Mouse (Mus musculus): ENCODE measurements around the gene Scube1. TPM values are rescaled to one million over a fixed set of nuclear protein-coding genes. Genes with fewer than 3 reads are reported as not detected.
A peak's percentile ranks its signal among the peaks of the same experiment; 100 is the strongest.

The Scube1 gene
- polyA plus RNA-seq, 1 experiment from 2014 or later: 33.6 TPM

GRCm38 (mm10) chr15:83601185-83601584 lies 123.6 kb downstream of the Scube1 start:
- ATAC-seq (ENCODE audit: insufficient number of reproducible peaks, insufficient read depth, low FRiP score, low TSS enrichment, low read depth): no peak
- no peaks in the 10 kb centered on the region for H3K27me3 ChIP-seq
- WGBS: 73% methylated on average over 4 of the region's 4 CpGs
- no peak overlapping the region for H3K9ac ChIP-seq (replicated peaks)
- H3K36me3 ChIP-seq: peaks cover 7% of the 10 kb centered on the region; the same call in 1 of the 2 replicates
- no peak overlapping the region for H3K4me2 ChIP-seq
- peaks cover 4% of the 10 kb centered on the region; the same call in 1 of the 2 replicates for H3K4me1 ChIP-seq (replicated peaks)
- no peak overlapping the region for H3K4me3 ChIP-seq (replicated peaks)
- no peaks in the 10 kb centered on the region for H3K9me3 ChIP-seq
- H3K27ac ChIP-seq: no peak overlapping the region

- no peak for ATAC-seq (ENCODE audit: insufficient number of reproducible peaks, insufficient read depth, low FRiP score, low TSS enrichment, low read depth)
Measured at GRCm38 (mm10) chr15:83596833-83597232, 128.0 kb downstream of the Scube1 start.

GRCm38 (mm10) chr15:83595364-83595711 lies 129.5 kb downstream of the Scube1 start:
- Histone ChIP-seq H3K4me3 (replicated peaks) (peak overlapping the region; percentile 76), H3K9me3 (no peaks in the 10 kb centered on the region), H3K9ac (replicated peaks) (0 out of 2 replicates have a peak overlapping the region, but pooled peaks have one; percentile 86), H3K27me3 (no peaks in the 10 kb centered on the region), H3K4me2 (peak overlapping the region; percentile 70), H3K4me1 (replicated peaks) (peaks cover 14% of the 10 kb centered on the region), H3K27ac (no peak overlapping the region), H3K36me3 (peaks cover 14% of the 10 kb centered on the region)
- WGBS: 31% methylated on average over 7 of the region's 7 CpGs
- no peak for ATAC-seq (ENCODE audit: insufficient number of reproducible peaks, insufficient read depth, low FRiP score, low TSS enrichment, low read depth)

More at GRCm38 (mm10) chr15:83596833-83597232, 128.0 kb downstream of the Scube1 start:
- H3K4me1 ChIP-seq (replicated peaks): peaks cover 14% of the 10 kb centered on the region
- H3K36me3 ChIP-seq: peaks cover 9% of the 10 kb centered on the region; the same call in 1 of the 2 replicates
- no peaks in the 10 kb centered on the region for H3K9me3 ChIP-seq
- H3K4me2 ChIP-seq: no peak overlapping the region
- H3K4me3 ChIP-seq (replicated peaks): no peak overlapping the region
- no peaks in the 10 kb centered on the region for H3K27me3 ChIP-seq
- WGBS: 87% methylated on average over 4 of the region's 4 CpGs
- H3K9ac ChIP-seq (replicated peaks): no peak overlapping the region
- no peak overlapping the region for H3K27ac ChIP-seq

GRCm38 (mm10) chr15:83594513-83595363 lies 130.1 kb downstream of the Scube1 start, which contains the start of gene Ttll12:
Gene Ttll12, minus strand, starts transcription at chr15:83595157.
- Histone ChIP-seq H3K9me3 (no peaks in the 10 kb centered on the region), H3K36me3 (peaks cover 19% of the 10 kb centered on the region), H3K4me2 (peak within 1 kb of the TSS; percentile 70), H3K27ac (peak within 1 kb of the TSS; percentile 76), H3K4me3 (replicated peaks) (peak within 1 kb of the TSS; percentile 76), H3K4me1 (replicated peaks) (peaks cover 14% of the 10 kb centered on the region), H3K9ac (replicated peaks) (peak within 1 kb of the TSS; percentile 86), H3K27me3 (no peaks in the 10 kb centered on the region)
- WGBS: under 1% methylated on average over 68 of the region's 68 CpGs
- ATAC-seq (ENCODE audit: insufficient number of reproducible peaks, insufficient read depth, low FRiP score, low TSS enrichment, low read depth): peak; percentile 85

- peak overlapping the region; percentile 76 for H3K4me3 ChIP-seq (replicated peaks)
- peaks cover 22% of the 10 kb centered on the region for H3K36me3 ChIP-seq
- peak overlapping the region; percentile 70 for H3K4me2 ChIP-seq
- peak overlapping the region; percentile 86 for H3K9ac ChIP-seq (replicated peaks)
- no peaks in the 10 kb centered on the region for H3K9me3 ChIP-seq
- H3K27me3 ChIP-seq: no peaks in the 10 kb centered on the region
- WGBS: 9% methylated on average over 19 of the region's 19 CpGs
- H3K4me1 ChIP-seq (replicated peaks): peaks cover 14% of the 10 kb centered on the region
- ATAC-seq (ENCODE audit: insufficient number of reproducible peaks, insufficient read depth, low FRiP score, low TSS enrichment, low read depth): peak; percentile 52; the same call in 1 of the 2 replicates
- H3K27ac ChIP-seq: peak overlapping the region; percentile 17; the same call in 1 of the 2 replicates
Measured at GRCm38 (mm10) chr15:83593702-83594512, 130.9 kb downstream of the Scube1 start.

- peak overlapping the region; percentile 86; the same call in 1 of the 2 replicates for H3K9ac ChIP-seq (replicated peaks)
- no peaks in the 10 kb centered on the region for H3K9me3 ChIP-seq
- H3K36me3 ChIP-seq: peaks cover 28% of the 10 kb centered on the region
- no peak overlapping the region for H3K27ac ChIP-seq
- H3K4me2 ChIP-seq: peak overlapping the region; percentile 70
- peak overlapping the region; percentile 76 for H3K4me3 ChIP-seq (replicated peaks)
- H3K27me3 ChIP-seq: no peaks in the 10 kb centered on the region
- H3K4me1 ChIP-seq (replicated peaks): peaks cover 14% of the 10 kb centered on the region
- ATAC-seq (ENCODE audit: insufficient number of reproducible peaks, insufficient read depth, low FRiP score, low TSS enrichment, low read depth): no peak
Measured at GRCm38 (mm10) chr15:83593189-83593585, 131.6 kb downstream of the Scube1 start.

GRCm38 (mm10) chr15:83592260-83593188 lies 132.3 kb downstream of the Scube1 start:
- 79% methylated on average over 8 of the region's 8 CpGs for WGBS
- Histone ChIP-seq H3K4me3 (replicated peaks) (0 out of 2 replicates have a peak overlapping the region, but pooled peaks have one; percentile 76), H3K4me1 (replicated peaks) (peaks cover 14% of the 10 kb centered on the region), H3K27me3 (no peaks in the 10 kb centered on the region), H3K9me3 (no peaks in the 10 kb centered on the region), H3K27ac (no peak overlapping the region), H3K9ac (replicated peaks) (no peak overlapping the region; the same call in 1 of the 2 replicates), H3K36me3 (peaks cover 34% of the 10 kb centered on the region), H3K4me2 (peak overlapping the region; percentile 70)
- no peak for ATAC-seq (ENCODE audit: insufficient number of reproducible peaks, insufficient read depth, low FRiP score, low TSS enrichment, low read depth)

- H3K4me1 ChIP-seq (replicated peaks): peaks cover 14% of the 10 kb centered on the region
- H3K36me3 ChIP-seq: peaks cover 41% of the 10 kb centered on the region
- H3K4me2 ChIP-seq: no peak overlapping the region
- peaks cover 5% of the 10 kb centered on the region for H3K9me3 ChIP-seq
- no peak for ATAC-seq (ENCODE audit: insufficient number of reproducible peaks, insufficient read depth, low FRiP score, low TSS enrichment, low read depth)
- no peaks in the 10 kb centered on the region for H3K27me3 ChIP-seq
- H3K4me3 ChIP-seq (replicated peaks): no peak overlapping the region
- no peak overlapping the region for H3K27ac ChIP-seq
- no peak overlapping the region for H3K9ac ChIP-seq (replicated peaks)
- WGBS: 78% methylated on average over 6 of the region's 6 CpGs
Measured at GRCm38 (mm10) chr15:83591758-83592157, 133.1 kb downstream of the Scube1 start.

- ATAC-seq (ENCODE audit: insufficient number of reproducible peaks, insufficient read depth, low FRiP score, low TSS enrichment, low read depth): no peak
- peaks cover 14% of the 10 kb centered on the region for H3K4me1 ChIP-seq (replicated peaks)
- 88% methylated on average over 4 of the region's 4 CpGs for WGBS
- H3K27me3 ChIP-seq: no peaks in the 10 kb centered on the region
- H3K36me3 ChIP-seq: peaks cover 51% of the 10 kb centered on the region
- no peak overlapping the region for H3K4me3 ChIP-seq (replicated peaks)
- no peak overlapping the region for H3K9ac ChIP-seq (replicated peaks)
- H3K9me3 ChIP-seq: peaks cover 14% of the 10 kb centered on the region
- no peak overlapping the region for H3K27ac ChIP-seq
- no peak overlapping the region for H3K4me2 ChIP-seq
Measured at GRCm38 (mm10) chr15:83590841-83591240, 134.0 kb downstream of the Scube1 start.

- Histone ChIP-seq H3K36me3 (peaks cover 92% of the 10 kb centered on the region), H3K27me3 (no peaks in the 10 kb centered on the region), H3K4me1 (replicated peaks) (no peaks in the 10 kb centered on the region), H3K9me3 (peaks cover 15% of the 10 kb centered on the region), H3K4me2 (no peak overlapping the region), H3K9ac (replicated peaks) (no peak overlapping the region), H3K27ac (no peak overlapping the region), H3K4me3 (replicated peaks) (no peak overlapping the region)
- no peak for ATAC-seq (ENCODE audit: insufficient number of reproducible peaks, insufficient read depth, low FRiP score, low TSS enrichment, low read depth)
- WGBS: 88% methylated on average over 6 of the region's 6 CpGs
Measured at GRCm38 (mm10) chr15:83584741-83585220, 140.0 kb downstream of the Scube1 start.
